Mouse (Mus musculus) kidney, postnatal 10 days (tissue): ENCODE results near the gene Phyh.

ENCODE experiments used
- DNase-seq: peaks from one replicate; pipeline ENCODE4 v3.0.0; 2021; ENCODE audit warnings: mixed read lengths

The Phyh gene

DNA sequence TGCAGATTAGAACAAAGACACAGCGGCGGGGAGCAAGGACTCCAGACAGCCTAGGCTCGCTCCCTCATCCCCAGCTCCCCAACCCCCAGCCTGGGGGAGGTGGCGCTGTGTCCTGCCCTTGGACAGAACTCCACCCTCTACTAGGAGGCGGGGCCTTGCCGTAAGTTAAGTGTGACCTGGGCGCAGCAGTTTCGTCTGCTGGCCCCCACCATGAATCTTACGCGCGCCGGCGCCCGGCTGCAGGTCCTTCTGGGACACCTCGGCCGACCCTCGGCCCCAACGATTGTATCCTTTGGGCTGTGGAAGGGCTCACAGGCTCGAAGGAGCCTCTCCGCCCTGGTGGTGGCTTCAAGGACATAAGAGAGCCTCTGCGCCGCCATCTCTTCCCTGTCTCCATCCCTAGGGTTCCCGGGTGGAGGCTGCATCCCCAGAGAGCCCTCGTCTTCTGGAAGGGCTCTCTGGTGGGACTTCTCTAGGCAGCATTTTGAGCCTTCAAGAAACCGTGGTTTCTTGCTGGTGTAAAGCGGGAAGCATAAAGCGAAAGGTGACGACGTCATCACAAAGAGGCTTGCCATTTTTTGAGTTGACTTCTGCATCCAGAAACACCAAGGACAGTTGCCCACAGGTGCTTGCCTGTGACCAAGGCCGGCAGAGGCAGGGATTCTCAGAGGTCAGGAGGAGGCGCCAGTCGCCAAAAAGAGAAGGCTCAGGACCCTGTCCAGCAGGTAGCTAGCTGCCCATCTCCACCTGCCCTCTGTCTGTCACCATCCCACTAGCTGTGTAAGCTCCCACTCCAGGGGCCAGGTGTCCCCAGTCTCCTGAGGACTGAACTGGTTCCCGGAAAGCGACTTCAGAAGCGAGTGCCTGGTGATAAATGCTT, at the start of gene Phyh:
TSS of gene Phyh (plus strand) at position 160 of the 880 bp plus-strand sequence.
- peak; percentile 92 for DNase-seq

DNA sequence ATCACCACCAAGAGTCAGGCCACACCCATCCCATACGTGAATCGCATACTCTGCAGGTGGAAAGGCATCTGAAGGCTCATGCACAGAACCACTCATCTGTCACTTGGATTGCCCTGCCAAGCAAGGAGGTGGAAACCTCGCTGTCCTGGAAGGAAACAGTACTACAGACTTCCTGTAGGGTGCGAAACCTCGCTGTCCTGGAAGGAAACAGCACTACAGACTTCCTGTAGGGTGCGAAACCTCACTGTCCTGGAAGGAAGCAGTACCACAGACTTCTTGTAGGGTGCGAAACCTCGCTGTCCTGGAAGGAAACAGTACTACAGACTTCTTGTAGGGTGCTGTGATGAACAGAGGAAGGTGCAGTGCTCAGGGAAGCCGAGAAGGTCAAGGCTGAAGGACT, 46.1 kb upstream of the Phyh start:
- no peak for DNase-seq

DNA sequence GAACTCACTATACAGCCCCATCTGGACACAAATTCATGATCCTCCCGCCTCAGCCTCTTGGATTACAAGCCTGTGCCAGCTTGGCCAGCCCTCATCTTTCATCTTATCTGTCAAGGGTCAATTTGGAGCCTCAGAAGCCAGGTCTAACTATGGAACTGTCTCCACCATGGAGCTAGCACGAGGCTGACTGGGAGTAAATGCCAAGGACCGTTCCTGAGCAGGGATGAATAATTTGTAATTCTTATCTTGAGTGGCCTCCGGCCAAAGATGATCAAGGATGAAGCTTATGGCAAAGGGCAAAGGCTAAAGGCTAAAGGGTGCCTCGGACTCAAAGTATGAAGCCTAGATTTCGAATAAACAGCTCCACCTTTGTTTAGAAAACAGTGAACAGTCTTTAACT, 45.5 kb upstream of the Phyh start:
- no peak for DNase-seq

DNA sequence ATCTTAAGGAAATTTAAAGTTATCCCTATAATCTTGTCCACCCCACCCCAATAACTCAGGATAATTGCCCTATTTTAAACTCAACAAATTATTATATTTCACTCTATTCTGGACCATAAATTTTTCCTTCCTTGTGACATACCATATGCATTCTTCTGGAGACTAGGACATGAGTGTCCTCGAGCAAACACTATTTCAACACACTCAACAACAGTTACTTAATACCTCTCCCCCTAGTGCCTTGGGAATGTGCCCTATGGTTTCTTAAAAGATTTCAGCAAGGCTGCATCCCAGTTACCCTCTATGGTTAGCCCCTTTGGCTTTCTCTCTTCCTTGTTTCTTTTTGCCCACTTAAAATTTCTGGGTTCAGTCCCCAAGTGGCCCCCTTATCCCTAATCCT, 43.7 kb upstream of the Phyh start:
- no peak for DNase-seq

DNA sequence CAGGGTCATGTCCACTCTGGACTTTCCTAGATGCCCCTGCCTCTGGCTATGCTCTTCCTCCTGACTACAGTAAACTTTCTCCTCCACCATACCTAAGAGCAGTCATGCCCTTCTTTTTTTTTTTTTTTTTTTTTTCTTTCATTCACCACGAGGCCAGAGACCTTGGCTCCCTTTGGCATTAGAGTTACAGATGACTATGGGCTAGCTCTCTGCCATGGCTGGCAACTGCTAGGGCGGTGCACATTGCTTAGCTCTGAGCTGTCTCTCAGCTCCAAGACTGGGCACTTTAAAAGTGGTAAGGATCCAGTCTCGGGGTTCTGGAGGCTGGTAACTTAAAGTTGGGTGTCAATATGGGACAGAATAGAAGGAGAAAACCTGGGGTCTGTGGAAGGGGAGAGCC, 42.7 kb upstream of the Phyh start:
- no peak for DNase-seq

DNA sequence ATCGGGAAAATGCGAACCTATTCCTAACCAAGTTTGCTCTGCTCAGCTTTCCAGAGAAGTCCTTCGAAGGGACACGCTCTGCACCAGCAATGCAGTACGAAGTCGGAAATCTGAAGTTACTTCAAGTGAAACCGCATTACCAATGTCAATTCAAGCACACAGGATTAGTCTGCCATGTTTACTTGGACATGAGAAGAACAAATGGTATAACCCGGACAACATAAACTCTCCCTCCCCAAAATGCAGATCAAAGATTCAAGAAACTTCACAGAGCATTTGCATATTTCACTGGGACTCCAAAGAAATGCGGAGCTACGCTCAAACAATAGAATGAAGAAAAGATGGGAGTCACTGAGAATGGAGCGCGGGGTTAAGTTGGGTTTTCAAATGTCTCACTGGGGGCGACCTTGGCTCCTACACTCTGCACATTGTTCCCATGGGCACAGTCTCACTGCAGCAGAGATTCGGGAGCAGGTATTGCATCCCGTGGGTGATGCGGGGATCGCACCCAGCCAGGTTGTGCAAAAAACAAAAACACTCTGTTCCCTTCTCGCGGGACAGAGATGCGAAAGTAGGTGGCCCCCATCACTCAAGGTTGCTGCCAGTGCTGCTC, 38.0 kb upstream of the Phyh start:
- DNase-seq = no peak

DNA sequence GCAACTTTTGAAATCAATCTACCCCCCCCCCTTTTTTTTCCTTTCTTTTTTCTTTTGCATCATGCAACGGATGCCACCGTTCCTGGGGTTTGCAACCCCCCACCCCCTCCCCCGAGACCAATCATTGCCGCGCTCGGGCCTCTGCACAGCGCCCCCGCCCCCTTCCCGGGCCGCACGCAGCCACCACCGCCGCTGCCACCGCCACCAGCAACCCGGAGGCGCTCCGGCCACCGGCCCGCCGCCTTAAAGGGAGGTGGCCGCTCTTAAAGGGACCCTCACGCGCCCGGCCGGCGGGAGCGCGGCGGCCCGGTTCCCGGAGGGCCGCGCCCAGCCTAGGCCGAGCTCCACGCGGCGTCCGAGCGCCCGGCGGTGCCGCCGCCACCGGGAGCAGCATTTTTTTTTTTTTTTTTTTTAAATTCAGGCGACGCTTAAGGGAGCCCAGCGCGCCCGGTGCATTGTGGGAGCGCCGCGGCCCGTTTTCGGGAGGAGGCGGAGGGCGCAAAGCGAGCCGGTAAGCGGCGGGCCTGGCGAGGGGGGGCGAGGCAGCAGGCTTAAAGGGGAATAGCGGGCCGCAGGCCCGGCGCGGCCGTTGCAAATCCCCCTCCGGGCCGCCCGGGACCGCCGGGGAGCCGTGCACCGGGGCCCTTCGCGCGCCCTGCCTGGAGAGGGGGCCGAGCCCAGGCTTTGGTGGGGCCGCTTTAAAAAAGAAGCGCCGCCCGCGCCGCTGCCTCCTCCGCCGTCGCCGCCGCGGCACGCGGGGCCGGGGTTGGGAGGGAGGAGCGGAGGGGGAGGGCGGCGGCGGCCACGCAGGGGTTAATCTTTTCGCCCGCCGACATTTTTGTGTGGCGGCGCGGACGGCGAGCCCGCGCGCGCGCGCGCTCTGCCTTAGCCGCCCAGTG, 37.2 kb upstream of the Phyh start, which contains the start of gene Sephs1:
TSS of gene Sephs1 (plus strand) at position 215 of the 899 bp plus-strand sequence.
- peak; percentile 93 for DNase-seq

DNA sequence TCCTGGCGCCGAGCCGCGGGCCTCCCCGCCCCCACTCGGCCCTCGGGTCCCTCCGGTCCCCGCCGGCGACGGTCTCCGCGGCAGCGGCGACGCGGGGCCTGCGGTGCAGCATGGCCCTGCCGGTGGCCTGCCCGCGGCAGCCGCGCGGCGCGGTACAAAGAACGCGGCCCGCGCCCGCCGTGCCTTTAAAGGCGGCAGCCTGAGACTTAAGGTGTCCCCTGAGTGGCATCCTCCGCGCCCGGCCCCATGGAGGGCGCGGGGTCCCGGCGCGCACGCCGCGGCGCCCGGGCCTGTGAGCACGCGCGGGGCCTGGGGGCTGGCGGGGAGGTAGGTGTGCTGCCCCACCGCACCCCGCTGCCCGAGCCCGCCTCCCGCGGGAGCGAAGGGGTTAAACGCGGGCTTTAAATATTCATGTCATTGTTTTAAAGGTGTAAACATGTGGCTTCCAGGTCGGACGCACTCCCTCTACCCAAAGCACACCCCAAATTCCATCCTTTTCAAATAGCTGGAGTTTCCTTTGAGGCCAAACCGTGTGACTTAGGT, 36.5 kb upstream of the Phyh start:
- DNase-seq = peak; percentile 82

DNA sequence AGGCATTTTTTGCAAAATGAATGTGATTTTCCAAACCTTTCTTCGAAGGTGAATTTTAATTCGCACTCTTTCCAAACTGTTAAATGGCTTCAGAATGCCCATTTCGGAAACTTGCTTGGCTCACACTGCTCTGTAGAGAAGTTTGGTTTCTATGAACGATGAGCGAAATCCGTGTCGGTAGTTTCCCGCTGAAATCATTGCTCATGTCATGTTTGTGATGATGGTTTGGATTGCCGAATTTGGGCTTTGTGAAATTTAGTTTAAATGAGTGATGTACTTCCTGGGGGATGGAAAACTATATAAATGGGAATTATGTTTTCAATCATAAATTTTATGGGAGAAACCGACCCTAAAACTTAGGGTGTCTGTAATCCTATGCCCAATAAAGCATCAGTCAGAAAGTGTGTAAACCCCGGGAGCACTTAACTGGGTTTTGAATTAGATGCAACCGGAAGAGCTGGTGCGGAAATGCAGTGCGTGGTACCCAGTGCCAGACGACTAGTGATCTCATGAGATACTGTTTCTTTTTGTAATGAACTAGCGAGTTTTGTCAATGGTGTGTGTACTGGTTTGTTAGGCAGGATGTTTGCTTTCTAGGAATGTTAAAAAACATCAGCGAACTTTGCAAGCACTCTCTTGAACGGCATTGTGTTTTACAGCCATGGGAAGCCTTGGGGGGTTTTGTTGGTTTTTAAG, 35.7 kb upstream of the Phyh start:
- no peak for DNase-seq

DNA sequence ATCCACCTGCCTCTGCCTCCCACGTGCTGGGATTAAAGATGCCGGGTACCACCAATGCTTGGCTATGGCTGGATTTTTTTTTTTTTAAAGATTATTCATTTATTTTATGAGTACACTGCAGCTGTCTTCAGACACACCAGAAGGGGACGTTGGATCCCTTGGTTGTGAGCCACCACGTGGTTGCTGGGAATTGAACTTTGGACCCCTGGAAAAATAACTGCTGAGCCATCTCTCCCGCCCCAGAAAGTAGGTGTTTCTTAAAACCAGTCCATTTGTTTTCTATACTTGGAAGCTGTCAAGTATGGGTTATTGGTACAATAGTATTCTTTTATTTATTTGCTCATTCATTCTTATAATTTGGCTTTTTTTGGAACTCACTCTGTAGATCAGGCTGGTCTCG, 31.9 kb upstream of the Phyh start:
- no peak for DNase-seq

DNA sequence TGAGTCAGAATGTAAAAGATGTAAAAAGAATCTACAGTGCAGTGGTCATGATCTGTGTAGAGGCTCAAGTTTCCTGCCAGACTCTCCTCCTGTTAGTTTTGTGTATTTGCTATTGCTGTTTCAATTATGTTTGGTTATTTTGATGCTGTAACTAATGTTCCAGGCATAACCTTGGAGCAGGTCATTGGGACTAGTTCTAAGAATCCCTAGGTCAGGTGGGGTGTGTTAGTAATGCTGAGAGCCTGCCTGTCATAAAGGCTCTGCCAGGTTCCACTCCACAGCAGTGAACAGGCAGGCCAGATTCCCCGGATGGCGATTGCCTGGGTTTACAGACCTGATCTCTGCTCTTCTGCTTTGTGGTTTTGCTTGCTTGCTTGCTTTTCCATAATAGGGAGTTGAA, 23.2 kb upstream of the Phyh start:
- no peak for DNase-seq

DNA sequence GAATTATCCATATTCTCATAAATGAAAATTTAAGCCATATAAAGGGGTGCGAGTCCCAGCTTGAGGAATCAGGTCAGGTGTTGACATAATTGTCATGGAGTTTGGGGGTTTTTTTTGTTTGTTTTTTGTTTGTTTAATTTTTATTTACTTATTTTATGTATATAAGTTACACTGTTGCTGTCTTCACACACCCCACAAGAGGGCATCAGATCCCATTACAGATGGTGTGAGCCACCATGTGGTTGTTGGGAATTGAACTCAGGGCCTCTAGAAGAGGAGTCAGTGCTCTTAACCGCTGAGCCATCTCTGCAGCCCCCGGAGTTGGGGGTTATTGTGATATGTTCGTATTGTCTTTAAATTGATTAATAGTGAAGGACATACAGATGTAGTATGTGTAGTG, 21.8 kb upstream of the Phyh start:
- DNase-seq = no peak

DNA sequence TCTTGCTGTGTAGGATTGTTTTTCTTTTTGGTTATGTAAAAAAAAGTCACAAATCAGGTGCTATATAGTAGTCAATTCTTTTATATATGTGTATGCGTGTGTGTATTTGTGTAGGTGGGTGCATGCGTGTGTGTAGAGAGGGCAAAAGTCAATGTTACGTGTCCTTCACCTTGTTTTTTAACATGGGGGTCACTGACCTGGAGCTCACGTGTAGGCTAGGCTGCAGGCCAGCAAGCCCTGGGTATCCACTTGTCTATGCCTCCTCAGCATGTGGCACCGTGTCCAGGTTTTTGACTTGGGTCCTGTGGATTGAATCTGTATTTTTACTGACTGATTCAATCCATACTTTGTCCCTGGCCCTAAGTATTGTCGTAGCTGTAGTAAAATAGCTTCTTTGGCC, 18.2 kb upstream of the Phyh start:
- no peak for DNase-seq

DNA sequence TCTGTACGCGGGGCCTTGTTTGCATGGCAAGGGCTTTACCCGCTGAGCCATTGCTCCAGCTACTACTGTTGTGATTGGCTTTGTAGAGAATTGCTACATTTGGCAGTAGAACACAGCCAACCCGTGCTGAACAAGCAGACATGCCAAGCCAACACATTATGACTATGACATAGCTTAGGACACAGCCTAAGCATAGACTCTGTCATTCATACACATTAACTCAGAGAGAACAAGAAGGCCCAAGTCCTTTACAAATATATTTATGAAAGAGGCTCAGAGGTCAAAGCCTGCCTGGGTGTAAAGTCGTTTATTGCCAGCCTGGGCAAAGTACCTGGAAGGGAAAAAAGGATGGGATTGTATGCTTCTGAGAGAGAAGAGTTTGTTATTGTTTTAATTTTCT, 16.5 kb upstream of the Phyh start:
- no peak for DNase-seq

DNA sequence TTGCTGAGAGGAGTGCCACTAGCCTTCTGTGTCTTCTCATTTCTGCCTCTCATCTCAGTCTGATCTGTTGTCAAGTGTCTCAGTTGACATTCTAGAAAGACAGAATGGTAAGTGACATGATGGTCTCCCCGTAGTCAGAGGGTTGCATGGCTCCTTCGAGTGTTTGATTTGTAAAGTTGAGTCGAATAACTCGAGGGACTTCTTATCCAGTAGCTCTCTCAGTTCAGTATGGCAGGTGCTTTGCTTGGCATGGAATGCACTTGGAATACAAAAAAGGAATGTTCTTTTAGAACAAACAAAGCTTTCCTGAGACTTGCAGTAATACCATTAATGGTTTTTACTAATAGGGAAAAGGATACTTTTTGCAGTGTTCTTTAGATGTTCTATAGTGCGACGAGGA, 11.7 kb upstream of the Phyh start:
- DNase-seq = no peak

DNA sequence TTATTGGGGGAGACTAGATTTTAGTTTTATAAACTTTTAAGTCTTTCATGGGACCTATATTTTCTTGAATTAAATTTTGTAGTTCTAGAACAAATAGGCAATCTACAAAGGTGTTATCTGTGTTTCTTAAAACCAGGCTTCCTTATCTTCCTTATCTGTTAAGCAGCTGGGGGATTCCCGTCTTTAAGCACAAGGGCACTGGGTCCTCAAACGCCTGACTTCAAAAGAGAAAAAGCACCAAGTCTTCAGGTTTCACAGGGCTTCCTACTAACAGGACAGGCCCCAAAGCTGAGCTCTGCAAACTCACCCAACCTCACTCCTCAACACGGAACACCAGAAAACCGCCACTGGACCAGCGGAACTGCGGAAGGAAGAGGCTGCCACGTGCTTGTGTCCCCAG, 10.9 kb upstream of the Phyh start:
- no peak for DNase-seq

DNA sequence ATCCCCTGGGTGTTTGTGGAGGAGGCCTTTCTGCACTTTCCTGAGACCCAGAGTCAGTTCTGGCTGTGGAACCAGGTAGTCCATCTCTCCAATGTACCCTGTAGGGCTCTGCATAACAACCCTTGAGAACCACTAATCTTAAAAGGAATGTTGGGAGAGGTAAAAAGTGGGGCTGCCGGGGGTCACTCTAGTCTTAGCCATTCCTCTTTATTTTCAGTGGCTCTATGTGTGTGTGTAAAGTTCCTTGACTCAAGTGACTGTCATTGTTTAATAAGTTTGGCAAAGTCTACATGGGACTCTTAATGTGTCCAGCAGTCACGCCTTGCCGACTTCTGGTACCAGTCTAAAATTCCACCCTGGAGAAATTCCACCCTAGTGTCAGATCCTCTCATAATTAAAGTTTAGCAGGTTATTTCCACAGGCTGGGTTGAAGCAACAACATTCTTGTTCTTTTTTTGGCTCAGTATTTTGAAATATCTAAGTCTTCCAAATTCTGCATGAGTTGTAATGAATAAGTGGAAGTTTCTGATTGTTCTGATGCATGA, 10.0 kb upstream of the Phyh start:
- no peak for DNase-seq

DNA sequence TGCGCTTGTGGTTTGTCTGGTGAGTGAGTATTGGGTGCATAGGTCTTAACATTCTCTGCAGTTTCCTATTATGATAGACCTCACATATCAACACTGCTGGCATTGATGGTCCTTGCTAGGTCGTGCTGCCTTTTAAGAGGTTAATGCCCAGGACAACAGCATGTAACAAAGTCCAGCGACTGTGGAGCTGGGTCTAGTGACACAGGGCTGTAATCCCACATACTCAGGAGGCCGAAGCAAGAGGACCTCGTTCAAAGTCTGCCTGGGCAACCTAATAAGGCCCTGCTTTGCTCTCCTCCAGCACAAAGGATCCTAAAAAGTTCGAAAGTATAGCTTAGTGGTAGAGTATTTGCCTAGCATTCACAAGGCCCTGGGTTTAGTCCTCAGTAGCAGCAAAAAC, 8.9 kb upstream of the Phyh start:
- no peak for DNase-seq

DNA sequence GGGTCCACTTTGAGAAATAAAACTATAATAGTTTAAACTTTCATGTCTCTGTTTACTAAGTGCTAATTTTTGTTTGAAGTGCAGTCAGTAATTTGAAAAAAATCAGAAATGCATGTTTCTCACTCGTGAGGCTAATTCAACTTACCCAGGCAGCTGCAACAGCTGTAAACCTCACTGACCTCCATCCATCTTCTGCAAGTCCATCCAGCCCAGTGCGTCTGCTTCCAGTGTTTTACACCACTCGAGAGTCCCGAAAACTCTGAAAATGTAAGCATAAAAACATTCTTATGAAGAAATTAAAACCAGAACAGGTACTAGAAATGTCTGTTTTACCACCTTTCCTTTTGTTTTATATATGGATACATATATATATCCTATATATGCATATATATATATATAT, 8.3 kb upstream of the Phyh start:
- peak; percentile 60 for DNase-seq

DNA sequence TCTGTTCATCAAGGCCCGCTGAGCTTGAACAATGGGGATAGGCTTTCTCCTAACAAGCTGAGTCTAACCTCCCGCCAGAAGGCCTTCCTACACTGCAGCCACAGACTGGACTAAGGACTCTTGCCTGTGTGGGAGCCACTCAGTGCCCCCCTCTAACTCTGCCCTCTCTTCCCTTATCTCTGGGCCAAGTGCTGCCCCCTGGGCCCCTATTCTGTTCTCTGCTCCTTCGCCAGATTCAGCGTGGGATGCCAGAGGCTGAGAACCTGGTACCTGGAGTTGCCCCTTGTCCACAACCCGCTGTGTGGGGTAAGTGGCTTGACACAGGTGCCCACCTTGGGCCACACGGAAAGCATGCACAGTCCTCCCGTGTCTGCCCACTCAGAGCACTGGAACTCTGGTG, 4.9 kb upstream of the Phyh start:
- DNase-seq = no peak

DNA sequence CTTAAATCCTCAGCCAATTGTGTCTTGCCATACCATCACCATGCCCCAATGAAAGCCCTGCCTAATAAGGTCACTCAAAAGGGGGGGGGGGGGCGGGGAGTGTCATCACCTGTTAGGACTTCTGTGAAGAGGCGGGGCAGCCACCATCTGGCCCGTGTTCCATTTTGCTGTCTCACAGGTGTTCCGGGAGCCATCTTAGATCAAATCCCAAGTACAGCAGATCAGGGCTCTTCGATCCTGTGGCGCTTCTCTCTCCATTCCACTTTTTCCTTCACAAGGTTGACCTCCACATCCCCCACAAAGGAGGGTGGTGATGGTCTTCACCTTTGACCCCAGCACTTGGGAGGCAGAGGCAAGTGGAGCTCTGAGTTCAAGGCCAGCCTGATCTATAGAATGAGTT, 2.8 kb upstream of the Phyh start:
- DNase-seq = no peak

DNA sequence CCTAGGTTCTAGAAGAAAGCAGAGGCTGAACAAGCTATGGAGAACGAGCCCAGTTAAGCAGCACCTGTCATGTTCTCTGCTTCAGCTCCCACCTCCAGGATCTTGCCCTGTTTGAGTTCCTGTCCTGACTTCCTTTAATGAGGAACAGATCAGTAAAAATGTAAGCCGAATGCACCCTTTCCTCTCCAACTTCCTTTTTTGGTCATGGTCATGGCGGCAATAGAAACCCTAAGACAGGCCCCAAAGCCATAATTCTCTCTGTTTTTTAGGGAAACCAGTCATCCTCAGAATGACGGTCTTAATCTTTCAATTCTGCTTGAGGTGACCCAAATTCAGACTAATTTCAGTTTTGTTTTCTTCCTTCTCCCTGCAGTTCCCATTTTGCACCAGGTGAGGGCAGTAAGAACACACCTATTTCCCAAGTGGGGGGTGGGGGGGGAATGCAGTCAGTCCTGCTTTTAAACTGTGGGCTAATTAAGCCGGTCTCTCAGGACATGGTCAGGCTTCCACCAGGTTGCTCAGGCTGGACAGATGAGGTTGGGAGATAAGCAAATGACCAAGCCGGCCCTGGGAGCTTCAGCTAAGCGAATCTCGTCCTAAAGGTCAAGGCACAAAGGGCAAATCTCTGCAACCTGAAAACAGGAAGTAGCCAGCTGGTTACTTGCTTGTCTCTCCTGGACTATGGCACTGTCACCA, 1.3 kb upstream of the Phyh start:
- DNase-seq = peak; percentile 70
